Mouse (Mus musculus): ENCODE results near the gene Dcaf1.

The Dcaf1 gene

GRCm38 (mm10) chr9:106906597-106906996, 84.9 kb downstream of the Dcaf1 start:
- DNase-seq (ENCODE audit: low spot score) = no peak

DNA sequence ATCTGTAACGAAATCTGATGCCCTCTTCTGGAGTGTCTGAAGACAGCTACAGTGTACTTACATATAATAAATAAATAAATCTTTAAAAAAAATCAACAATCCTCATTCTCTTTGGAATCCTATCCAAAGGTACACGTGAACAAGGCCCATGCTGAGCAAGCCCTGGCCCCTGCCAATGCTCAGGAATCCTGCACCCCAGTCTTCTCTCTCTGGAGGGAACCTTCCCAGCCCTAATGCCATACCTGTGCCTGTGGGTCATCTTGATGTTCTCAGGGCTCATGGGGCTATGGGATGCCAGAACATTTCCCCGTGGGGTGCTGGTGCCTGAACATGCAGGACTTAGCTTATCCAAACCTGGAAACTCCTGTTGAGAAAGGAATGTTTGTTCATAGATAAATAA, 86.5 kb downstream of the Dcaf1 start:
- no peak for DNase-seq (ENCODE audit: low spot score)

- no peak for DNase-seq (ENCODE audit: low spot score)
Measured at GRCm38 (mm10) chr9:106908715-106909114, 87.0 kb downstream of the Dcaf1 start.

DNA sequence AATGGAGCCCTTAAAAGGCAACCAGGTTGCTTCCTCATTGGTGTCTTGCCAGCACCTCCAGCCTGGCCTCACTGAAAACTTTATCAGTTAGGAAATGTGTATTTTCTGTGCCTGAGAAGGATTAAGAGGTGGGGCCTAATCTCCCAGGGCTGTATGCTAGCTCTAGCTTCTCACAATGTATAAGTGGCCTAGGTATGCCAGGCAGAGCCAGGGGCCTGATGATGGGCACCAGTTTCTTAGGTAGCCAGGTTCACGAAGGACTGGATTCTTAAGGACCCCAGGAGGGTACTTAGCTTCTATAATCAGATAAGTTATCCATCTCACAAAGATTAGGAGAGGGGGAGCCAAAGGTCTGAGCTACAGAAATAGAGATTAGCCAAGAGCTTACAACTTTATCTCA, 90.0 kb downstream of the Dcaf1 start:
- no peak for DNase-seq (ENCODE audit: low spot score)

- DNase-seq (ENCODE audit: low spot score) = no peak
Measured at GRCm38 (mm10) chr9:106913759-106914158, 92.1 kb downstream of the Dcaf1 start.

- DNase-seq (ENCODE audit: low spot score) = no peak
Measured at GRCm38 (mm10) chr9:106914878-106915277, 93.2 kb downstream of the Dcaf1 start.
